Mouse (Mus musculus): ENCODE data around the gene H2afb3. TPM values are rescaled to one million over a fixed set of nuclear protein-coding genes. Genes with fewer than 3 reads are reported as not detected.
"Not testable (repeated sequence)": the region's sequence is repeated elsewhere in the genome, so short reads cannot be mapped to it uniquely, and the experiment has no call there.

Gene H2afb3
- not detected in 2 replicates for polyA plus RNA-seq (2011; ENCODE audit: insufficient read depth, insufficient read length, low replicate concordance, missing spikeins)

GRCm38 (mm10) chrX:120312995-120313394, at the start of gene H2afb3:
TSS of gene H2afb3 (minus strand) at chrX:120313095.
- H3K4me1 ChIP-seq (ENCODE audit: control insufficient read depth, insufficient read depth, low read length); H3K4me3 ChIP-seq (replicated peaks; ENCODE audit: control insufficient read depth, low read depth, low read length); H3K27ac ChIP-seq (ENCODE audit: control insufficient read depth, insufficient read depth, low read depth, low read length, poor library complexity): not testable (repeated sequence)
- 81% methylated on average over 8 of the region's 10 CpGs for WGBS

GRCm38 (mm10) chrX:120301469-120302175, 11.3 kb downstream of the H2afb3 start:
- Histone ChIP-seq H3K4me1 (ENCODE audit: control insufficient read depth, insufficient read depth, low read length) (no peaks in the 10 kb centered on the region), H3K27ac (ENCODE audit: control insufficient read depth, insufficient read depth, low read depth, low read length, poor library complexity) (no peak overlapping the region), H3K4me3 (replicated peaks; ENCODE audit: control insufficient read depth, low read depth, low read length) (no peak overlapping the region)
- no peak for TF ChIP-seq POLR2A (IDR thresholded peaks at IDR 0.05; ENCODE audit: borderline replicate concordance, control insufficient read depth, low read depth, low read length)
- TF ChIP-seq CTCF (IDR thresholded peaks at IDR 0.05; ENCODE audit: control insufficient read depth, insufficient read depth, low read length), result no peak
- WGBS, result 56% methylated on average over 2 of the region's 2 CpGs

- 4% methylated on average over 38 of the region's 46 CpGs for WGBS
- no peak for TF ChIP-seq CTCF (IDR thresholded peaks at IDR 0.05; ENCODE audit: control insufficient read depth, insufficient read depth, low read length)
- no peak for TF ChIP-seq POLR2A (IDR thresholded peaks at IDR 0.05; ENCODE audit: borderline replicate concordance, control insufficient read depth, low read depth, low read length)
Measured at GRCm38 (mm10) chrX:120292832-120293750, 19.8 kb downstream of the H2afb3 start.

GRCm38 (mm10) chrX:120291696-120292095, 21.2 kb downstream of the H2afb3 start:
- WGBS, result 6% methylated on average over 13 of the region's 13 CpGs
- H3K4me3 ChIP-seq (replicated peaks; ENCODE audit: control insufficient read depth, low read depth, low read length), result no peak overlapping the region
- TF ChIP-seq POLR2A (IDR thresholded peaks at IDR 0.05; ENCODE audit: borderline replicate concordance, control insufficient read depth, low read depth, low read length), result no peak
- TF ChIP-seq CTCF (IDR thresholded peaks at IDR 0.05; ENCODE audit: control insufficient read depth, insufficient read depth, low read length), result no peak
- H3K4me1 ChIP-seq (ENCODE audit: control insufficient read depth, insufficient read depth, low read length), result no peaks in the 10 kb centered on the region
- no peak overlapping the region for H3K27ac ChIP-seq (ENCODE audit: control insufficient read depth, insufficient read depth, low read depth, low read length, poor library complexity)

More at GRCm38 (mm10) chrX:120292832-120293750, 19.8 kb downstream of the H2afb3 start:
- Histone ChIP-seq H3K27ac (ENCODE audit: control insufficient read depth, insufficient read depth, low read depth, low read length, poor library complexity) (no peak overlapping the region), H3K4me1 (ENCODE audit: control insufficient read depth, insufficient read depth, low read length) (no peaks in the 10 kb centered on the region), H3K4me3 (replicated peaks; ENCODE audit: control insufficient read depth, low read depth, low read length) (no peak overlapping the region)

GRCm38 (mm10) chrX:120290900-120291280, 22.0 kb downstream of the H2afb3 start:
- 15% methylated on average over 18 of the region's 18 CpGs for WGBS
- H3K4me1 ChIP-seq (ENCODE audit: control insufficient read depth, insufficient read depth, low read length), result no peaks in the 10 kb centered on the region
- no peak overlapping the region for H3K27ac ChIP-seq (ENCODE audit: control insufficient read depth, insufficient read depth, low read depth, low read length, poor library complexity)
- no peak overlapping the region for H3K4me3 ChIP-seq (replicated peaks; ENCODE audit: control insufficient read depth, low read depth, low read length)
- TF ChIP-seq CTCF (IDR thresholded peaks at IDR 0.05; ENCODE audit: control insufficient read depth, insufficient read depth, low read length) (no peak), POLR2A (IDR thresholded peaks at IDR 0.05; ENCODE audit: borderline replicate concordance, control insufficient read depth, low read depth, low read length) (no peak)

- Histone ChIP-seq H3K4me1 (ENCODE audit: control insufficient read depth, insufficient read depth, low read length) (no peaks in the 10 kb centered on the region), H3K27ac (ENCODE audit: control insufficient read depth, insufficient read depth, low read depth, low read length, poor library complexity) (no peak within 1 kb of the TSS), H3K4me3 (replicated peaks; ENCODE audit: control insufficient read depth, low read depth, low read length) (no peak within 1 kb of the TSS)
- 8% methylated on average over 39 of the region's 40 CpGs for WGBS
- TF ChIP-seq CTCF (IDR thresholded peaks at IDR 0.05; ENCODE audit: control insufficient read depth, insufficient read depth, low read length), result no peak
- TF ChIP-seq POLR2A (IDR thresholded peaks at IDR 0.05; ENCODE audit: borderline replicate concordance, control insufficient read depth, low read depth, low read length), result no peak
Measured at GRCm38 (mm10) chrX:120290011-120290899, 22.6 kb downstream of the H2afb3 start, which contains the start of gene Pcdh11x. TSS of gene Pcdh11x (plus strand) at chrX:120290259.

- Histone ChIP-seq H3K27ac (ENCODE audit: control insufficient read depth, insufficient read depth, low read depth, low read length, poor library complexity) (no peak overlapping the region), H3K4me1 (ENCODE audit: control insufficient read depth, insufficient read depth, low read length) (no peaks in the 10 kb centered on the region), H3K4me3 (replicated peaks; ENCODE audit: control insufficient read depth, low read depth, low read length) (no peak overlapping the region)
- TF ChIP-seq POLR2A (IDR thresholded peaks at IDR 0.05; ENCODE audit: borderline replicate concordance, control insufficient read depth, low read depth, low read length) (no peak), CTCF (IDR thresholded peaks at IDR 0.05; ENCODE audit: control insufficient read depth, insufficient read depth, low read length) (no peak)
- 17% methylated on average over 1 of the region's 1 CpGs for WGBS
Measured at GRCm38 (mm10) chrX:120287502-120287901, 25.4 kb downstream of the H2afb3 start.
